Mouse (Mus musculus): ENCODE measurements around the gene Usp29. TPM values are rescaled to one million over a fixed set of nuclear protein-coding genes. Genes with fewer than 3 reads are reported as not detected.

Usp29 gene
- total and polyA plus RNA-seq, 3 experiments = not detected

- Histone ChIP-seq H3K27me3 (replicated peaks) (no peaks in the 10 kb centered on the region), H3K36me3 (replicated peaks in 1 of 2; ENCODE audit: control insufficient read depth in 1 of 2, insufficient read depth in 1 of 2, low read length in 1 of 2) (no peaks in the 10 kb centered on the region), H3K27ac (ENCODE audit: insufficient read depth, low read depth) (no peak overlapping the region), H3K4me3 (replicated peaks in 1 of 3; ENCODE audit: low read depth in 2 of 3, low read length in 2 of 3, poor library complexity in 1 of 3) (no peak overlapping the region), H3K79me2 (replicated peaks; ENCODE audit: control insufficient read depth, extremely low read depth, insufficient read depth, poor library complexity, severe bottlenecking) (no peaks in the 10 kb centered on the region), H3K4me2 (ENCODE audit: insufficient read depth, low read depth, poor library complexity, severe bottlenecking) (no peak overlapping the region), H3K4me1 (ENCODE audit: control insufficient read depth in 1 of 2, insufficient read depth in 2 of 2) (no peaks in the 10 kb centered on the region), H3K9ac (ENCODE audit: insufficient read depth, low read depth) (no peak overlapping the region), H3K9me3 (replicated peaks; ENCODE audit: low read length) (peaks cover 38% of the 10 kb centered on the region)
- dilution Hi-C loops (cut with MboI; ENCODE audit: extremely low pct_ligation_motif_present, extremely low pct_unique_long_range_greater_than_20kb, low sequenced_read_pairs) = no loop called here
- no peak for DNase-seq (ENCODE audit: extremely low read depth)
- no peak for TF ChIP-seq ZKSCAN1 (IDR thresholded peaks at IDR 0.05; ENCODE audit: borderline replicate concordance, low read depth, low read length)
- TF ChIP-seq ZMIZ1 (IDR thresholded peaks at IDR 0.05; ENCODE audit: low read depth, low read length) = no peak
- in situ Hi-C loops (cut with MboI; ENCODE audit: low pct_ligation_motif_present, low pct_unique_long_range_greater_than_20kb, low sequenced_read_pairs) = no loop called here
Observed at GRCm38 (mm10) chr7:6788101-6788500, 57.7 kb downstream of the Usp29 start.

- no peaks in the 10 kb centered on the region for H3K4me1 ChIP-seq (ENCODE audit: control insufficient read depth in 1 of 2, insufficient read depth in 2 of 2)
- no peaks in the 10 kb centered on the region for H3K36me3 ChIP-seq (replicated peaks in 1 of 2; ENCODE audit: control insufficient read depth in 1 of 2, insufficient read depth in 1 of 2, low read length in 1 of 2)
- no peak overlapping the region for H3K4me2 ChIP-seq (ENCODE audit: insufficient read depth, low read depth, poor library complexity, severe bottlenecking)
- dilution Hi-C loops (cut with MboI; ENCODE audit: extremely low pct_ligation_motif_present, extremely low pct_unique_long_range_greater_than_20kb, low sequenced_read_pairs) (no loop called here), in situ Hi-C loops (cut with MboI; ENCODE audit: low pct_ligation_motif_present, low pct_unique_long_range_greater_than_20kb, low sequenced_read_pairs) (no loop called here)
- no peak overlapping the region for H3K27ac ChIP-seq (ENCODE audit: insufficient read depth, low read depth)
- no peaks in the 10 kb centered on the region for H3K27me3 ChIP-seq (replicated peaks)
- H3K4me3 ChIP-seq (replicated peaks in 1 of 3; ENCODE audit: low read depth in 2 of 3, low read length in 2 of 3, poor library complexity in 1 of 3) = no peak overlapping the region
- no peak for TF ChIP-seq CTCF (conservative IDR thresholded peaks at IDR 0.05 in 1 of 2, IDR thresholded peaks at IDR 0.05 in 1 of 2; ENCODE audit: low read depth in 2 of 2, low read length in 2 of 2)
- no peak for TF ChIP-seq IRF4 (IDR thresholded peaks at IDR 0.05; ENCODE audit: low read depth, low read length)
- no peak for TF ChIP-seq POLR2AphosphoS2 (IDR thresholded peaks at IDR 0.05; ENCODE audit: low read depth, low read length)
- no peak for TF ChIP-seq MYC (IDR thresholded peaks at IDR 0.05; ENCODE audit: low read depth, low read length)
- no peak for TF ChIP-seq RCOR1 (conservative IDR thresholded peaks at IDR 0.05; ENCODE audit: low read depth, low read length)
- no peak for TF ChIP-seq TBP (conservative IDR thresholded peaks at IDR 0.05; ENCODE audit: low read depth, low read length)
- TF ChIP-seq NELFE (IDR thresholded peaks at IDR 0.05; ENCODE audit: low read depth, low read length) = no peak
- no peak for TF ChIP-seq E2F4 (IDR thresholded peaks at IDR 0.05; ENCODE audit: insufficient replicate concordance, low read depth, low read length)
- no peak for TF ChIP-seq USF2 (conservative IDR thresholded peaks at IDR 0.05; ENCODE audit: low read depth, low read length)
- no peak for TF ChIP-seq KAT2A (IDR thresholded peaks at IDR 0.05; ENCODE audit: insufficient replicate concordance, low read length)
- no peak for TF ChIP-seq ZC3H11A (IDR thresholded peaks at IDR 0.05; ENCODE audit: low read depth, low read length)
- no peak for TF ChIP-seq ETS1 (conservative IDR thresholded peaks at IDR 0.05; ENCODE audit: low read depth, low read length)
- no peak for TF ChIP-seq MAZ (IDR thresholded peaks at IDR 0.05; ENCODE audit: low read depth, low read length)
- TF ChIP-seq SIN3A (IDR thresholded peaks at IDR 0.05; ENCODE audit: low read length) = no peak
- H3K9me3 ChIP-seq (replicated peaks; ENCODE audit: low read length) = peaks cover 38% of the 10 kb centered on the region
- no peak overlapping the region for H3K9ac ChIP-seq (ENCODE audit: insufficient read depth, low read depth)
- DNase-seq (ENCODE audit: extremely low read depth) = no peak
- H3K79me2 ChIP-seq (replicated peaks; ENCODE audit: control insufficient read depth, extremely low read depth, insufficient read depth, poor library complexity, severe bottlenecking) = no peaks in the 10 kb centered on the region
Observed at GRCm38 (mm10) chr7:6791286-6792065, 61.1 kb downstream of the Usp29 start.

All from CH12.LX (cell line).